Mouse (Mus musculus) inflammation-experienced regulatory T-cells, adult 6 months (primary cell): ENCODE measurements around the gene Ripor2. TPM values are rescaled to one million over a fixed set of nuclear protein-coding genes. Genes with fewer than 3 reads are reported as not detected.

Source experiments
- ATAC-seq: one replicate; pipeline ENCODE4 v1.8.0; 2017
- polyA plus RNA-seq, 3 experiments: library from polyadenylated mRNA; unstranded; fragments of 100-300 nt; shearing (Covaris generic); gene quantifications; one replicate each; pipeline ENCODE4 v1.2.1; 2017

Ripor2 gene
- polyA plus RNA-seq, result 100 to 1,000 TPM; 199 to 236 (median 232) TPM

GRCm38 (mm10) chr13:24581833-24582232, at the start of gene Ripor2:
Gene Ripor2, plus strand, starts transcription at chr13:24582189.
- ATAC-seq, result no peak

DNA sequence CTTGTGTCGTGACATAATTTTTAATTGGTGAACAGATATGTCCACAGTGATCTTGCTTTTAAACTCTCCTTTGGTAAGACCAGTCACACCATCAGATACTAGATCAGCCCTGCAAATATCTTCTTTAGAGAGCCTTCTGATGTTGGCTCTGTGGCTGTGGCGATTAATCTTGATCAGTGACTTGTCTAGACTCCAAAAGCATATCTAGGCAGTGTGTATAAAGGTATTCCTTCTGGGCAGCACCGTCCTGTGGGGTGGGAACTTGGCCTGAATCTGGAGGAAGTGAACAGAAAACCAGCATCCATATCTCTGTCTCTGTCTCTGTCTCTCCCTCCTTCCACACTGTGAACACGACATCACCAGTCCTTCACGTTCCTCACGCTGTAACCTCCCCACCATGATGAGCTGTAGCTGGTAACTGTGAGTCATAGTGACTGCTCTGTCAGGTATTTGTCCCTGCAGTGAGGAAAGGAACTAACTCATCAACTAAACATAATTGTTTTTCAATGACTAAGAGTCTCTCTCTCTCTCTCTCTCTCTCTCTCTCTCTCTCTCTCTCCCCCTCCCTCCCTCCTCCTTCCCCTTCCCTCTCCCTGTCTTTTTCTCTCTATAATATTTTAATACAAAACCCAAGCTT, 45.3 kb upstream of the Ripor2 start:
- ATAC-seq, result peak; percentile 74

- ATAC-seq, result no peak
Observed at GRCm38 (mm10) chr13:24538012-24538411, 44.0 kb upstream of the Ripor2 start.

GRCm38 (mm10) chr13:24538941-24539340, 43.0 kb upstream of the Ripor2 start:
- no peak for ATAC-seq

- ATAC-seq, result no peak
Observed at GRCm38 (mm10) chr13:24545677-24546076, 36.3 kb upstream of the Ripor2 start.

DNA sequence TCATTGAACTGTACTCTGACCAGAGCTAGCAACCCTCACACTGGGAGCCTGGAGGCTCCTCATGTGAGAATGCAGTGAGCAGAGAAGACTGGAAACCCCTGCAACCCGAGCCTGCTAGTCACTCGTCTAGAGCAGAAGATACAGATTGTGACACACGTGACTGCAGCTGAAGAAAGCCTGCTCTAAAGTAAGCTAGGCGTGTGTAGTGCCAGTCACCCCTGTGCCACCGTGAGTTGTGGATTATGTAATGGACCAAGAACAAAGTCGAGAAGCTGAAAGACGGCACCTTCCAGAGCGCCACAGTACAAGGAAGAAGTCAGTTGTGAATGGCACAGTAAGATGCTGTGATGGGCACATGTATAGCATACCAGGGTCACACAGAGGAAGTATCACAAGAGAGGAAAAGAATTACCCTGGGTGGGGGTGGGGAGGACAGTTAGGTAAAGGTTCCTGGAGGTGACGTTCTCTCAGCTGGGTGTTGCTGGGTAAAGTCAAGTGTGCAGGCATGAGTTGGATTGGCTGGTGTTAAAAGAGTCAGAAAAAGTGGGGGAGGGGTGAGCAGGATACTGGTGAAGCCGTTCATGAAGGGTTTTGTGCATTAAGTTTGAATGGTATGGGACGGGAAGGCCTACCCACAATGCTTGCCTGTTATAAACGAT, 35.1 kb upstream of the Ripor2 start:
- ATAC-seq, result peak; percentile 89

GRCm38 (mm10) chr13:24548911-24549310, 33.1 kb upstream of the Ripor2 start:
- peak; percentile 27 for ATAC-seq

DNA sequence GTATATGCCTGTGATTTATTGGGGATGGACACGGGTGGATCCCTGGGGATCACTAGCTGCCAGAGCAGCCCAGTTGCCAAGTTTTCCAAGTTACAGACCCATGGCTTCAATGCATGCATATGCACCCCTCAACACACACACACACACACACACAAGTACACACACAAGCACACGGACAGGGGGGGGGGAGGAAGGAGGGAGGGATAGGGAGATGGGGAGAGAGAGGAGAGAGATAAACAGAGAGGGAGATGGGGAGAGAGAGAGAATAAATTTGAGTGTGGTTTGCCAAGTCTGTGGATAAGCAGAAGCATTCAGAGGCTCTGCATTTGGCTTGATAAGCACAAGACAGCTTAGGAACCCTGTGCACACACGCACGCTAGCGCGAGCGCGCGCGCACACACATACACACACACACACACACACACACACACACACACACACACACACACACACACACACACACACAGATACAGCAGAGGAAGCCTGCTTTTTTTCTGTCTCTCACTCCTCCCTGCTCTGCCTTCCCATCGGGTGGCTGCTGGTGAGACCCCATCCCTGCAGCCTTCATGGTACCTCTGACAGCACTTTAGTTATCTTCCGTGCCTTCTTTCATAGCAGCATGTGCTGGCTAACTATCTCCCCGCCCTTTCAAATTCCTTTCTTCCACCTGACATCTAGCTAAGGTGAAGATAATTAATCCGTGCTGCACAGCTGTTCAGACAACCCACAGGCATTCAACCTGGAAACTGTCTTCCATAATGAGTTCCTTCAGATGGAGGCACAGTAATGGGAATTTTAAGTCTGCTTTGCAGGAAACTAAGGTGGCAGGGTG, 30.7 kb upstream of the Ripor2 start:
- ATAC-seq, result no peak

GRCm38 (mm10) chr13:24552039-24552438, 29.9 kb upstream of the Ripor2 start:
- no peak for ATAC-seq

DNA sequence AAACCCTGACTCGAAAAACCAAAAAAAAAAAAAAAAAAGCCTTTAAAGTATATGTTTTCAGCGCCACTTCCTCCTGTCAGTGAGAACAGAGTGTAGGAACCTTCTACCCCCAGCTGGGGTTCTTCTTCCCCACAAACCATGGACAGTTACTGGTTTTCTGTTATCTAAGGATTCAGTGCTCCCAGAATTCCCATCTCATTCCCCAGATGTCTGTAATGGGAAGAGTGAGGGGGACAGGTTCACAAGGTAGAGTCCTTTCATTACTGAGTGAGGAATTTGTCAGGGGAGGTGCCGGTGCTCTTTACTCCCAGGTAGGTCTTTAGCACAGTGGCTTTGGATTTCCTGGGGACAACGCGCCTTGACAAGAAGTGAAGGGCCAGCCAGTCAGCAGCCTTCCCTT, 20.6 kb upstream of the Ripor2 start:
- ATAC-seq, result no peak

GRCm38 (mm10) chr13:24564706-24565105, 17.3 kb upstream of the Ripor2 start:
- no peak for ATAC-seq

DNA sequence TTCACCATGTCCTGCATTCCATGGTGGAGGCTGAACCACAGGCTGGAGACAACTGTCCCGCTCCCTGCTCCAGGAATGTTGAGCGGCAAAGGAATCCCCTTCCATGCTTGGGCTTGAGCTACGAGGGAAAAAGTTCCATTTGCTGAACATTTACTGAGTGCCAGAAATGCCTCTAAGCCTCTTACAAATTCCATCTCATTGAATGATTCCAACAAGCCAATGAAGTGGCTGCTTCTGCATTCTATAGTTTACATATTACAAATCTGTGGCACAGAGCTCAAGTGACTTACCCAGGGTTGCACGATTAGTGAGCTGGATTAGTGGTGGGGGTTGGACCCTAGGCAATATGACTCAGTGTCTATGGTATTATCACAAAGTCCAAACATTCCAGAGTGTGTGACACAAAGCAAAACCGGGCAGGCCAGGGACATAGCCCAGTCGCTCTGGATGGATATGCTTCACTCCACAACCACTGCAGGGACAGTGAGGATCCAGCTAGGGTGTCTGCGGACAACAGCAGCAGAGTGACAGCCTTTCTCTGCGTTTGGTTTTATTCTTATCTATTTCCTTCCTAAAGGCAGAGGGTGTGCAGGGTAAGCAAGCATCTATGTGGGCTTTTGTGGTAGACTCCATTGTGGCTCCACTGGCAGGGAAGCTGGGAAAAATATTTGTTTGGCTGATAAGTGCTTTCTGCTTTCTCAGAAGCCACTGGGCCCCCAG, 16.6 kb upstream of the Ripor2 start:
- no peak for ATAC-seq

- no peak for ATAC-seq
Observed at GRCm38 (mm10) chr13:24565950-24566320, 16.1 kb upstream of the Ripor2 start.

GRCm38 (mm10) chr13:24567176-24567811, 14.7 kb upstream of the Ripor2 start:
- no peak for ATAC-seq

GRCm38 (mm10) chr13:24569066-24569465, 12.9 kb upstream of the Ripor2 start:
- ATAC-seq, result no peak

DNA sequence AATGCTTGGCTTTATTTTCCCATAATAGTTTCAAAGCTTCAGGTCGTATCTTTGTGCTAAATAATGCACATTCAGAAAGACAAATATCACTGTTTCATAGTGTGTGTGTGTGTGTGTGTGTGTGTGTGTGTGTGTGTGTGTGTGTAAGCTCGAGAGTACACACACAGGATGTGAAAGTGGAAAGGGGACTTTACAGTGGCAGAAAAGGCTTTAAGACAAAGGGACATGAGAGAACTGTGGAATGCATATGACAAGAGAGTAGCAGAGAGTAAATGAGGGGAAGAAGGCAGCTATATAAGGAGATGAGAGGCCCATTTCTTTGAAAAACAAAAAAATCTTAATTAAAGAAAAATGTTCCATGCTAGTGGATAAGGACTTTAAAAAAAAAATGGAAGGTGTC, 11.3 kb upstream of the Ripor2 start:
- ATAC-seq, result peak; percentile 68

- ATAC-seq, result no peak
Observed at GRCm38 (mm10) chr13:24571906-24572305, 10.1 kb upstream of the Ripor2 start.

- ATAC-seq, result no peak
Observed at GRCm38 (mm10) chr13:24575126-24575525, 6.9 kb upstream of the Ripor2 start.

GRCm38 (mm10) chr13:24576338-24577119, 5.5 kb upstream of the Ripor2 start:
- no peak for ATAC-seq

DNA sequence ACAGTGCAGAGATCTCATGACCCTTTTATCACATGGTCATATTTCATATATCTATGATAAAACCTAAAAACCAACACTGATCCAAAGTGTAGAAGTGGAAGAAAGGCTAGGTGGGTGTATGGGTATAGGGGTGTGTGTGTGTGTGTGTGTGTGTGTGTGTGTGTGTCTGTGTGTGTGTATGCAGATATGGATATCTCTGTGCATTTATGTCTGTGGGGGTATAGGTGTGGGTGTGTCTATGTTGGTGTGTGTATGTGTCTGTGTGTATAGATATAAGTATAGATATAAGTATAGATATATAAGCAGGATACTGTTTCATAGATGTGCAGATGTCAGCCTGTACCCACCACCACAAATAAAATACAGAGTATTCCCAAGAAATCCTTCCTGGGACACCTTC, 3.7 kb upstream of the Ripor2 start:
- ATAC-seq, result no peak

- ATAC-seq, result no peak
Observed at GRCm38 (mm10) chr13:24580759-24581158, 1.2 kb upstream of the Ripor2 start.

DNA sequence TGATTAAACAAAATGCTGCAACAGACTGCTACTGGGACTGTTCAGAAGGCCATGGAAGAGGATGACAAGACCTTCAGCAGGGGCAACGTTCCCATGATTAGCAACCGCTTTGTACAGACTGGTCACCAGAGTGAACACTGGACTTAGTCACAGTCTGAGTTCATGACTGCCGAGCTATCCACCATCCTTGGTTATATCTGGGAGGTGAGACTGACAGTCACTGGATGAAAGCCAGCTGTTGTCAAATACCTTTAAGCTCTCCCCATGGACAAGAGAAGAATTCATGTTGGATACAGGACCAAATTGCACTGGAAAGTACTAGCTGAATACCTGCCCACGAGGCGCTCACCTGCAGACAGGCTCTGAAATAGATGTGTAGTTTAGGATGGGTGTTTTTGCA, 2.4 kb downstream of the Ripor2 start:
- no peak for ATAC-seq
